Mouse (Mus musculus): ENCODE measurements at regions not wholly inside any gene's neighbourhood (a gene's known extent, or its start where the extent isn't known, plus 50 kb on each side); places are given as distances from the start of the nearest gene placed in this dataset.

DNA sequence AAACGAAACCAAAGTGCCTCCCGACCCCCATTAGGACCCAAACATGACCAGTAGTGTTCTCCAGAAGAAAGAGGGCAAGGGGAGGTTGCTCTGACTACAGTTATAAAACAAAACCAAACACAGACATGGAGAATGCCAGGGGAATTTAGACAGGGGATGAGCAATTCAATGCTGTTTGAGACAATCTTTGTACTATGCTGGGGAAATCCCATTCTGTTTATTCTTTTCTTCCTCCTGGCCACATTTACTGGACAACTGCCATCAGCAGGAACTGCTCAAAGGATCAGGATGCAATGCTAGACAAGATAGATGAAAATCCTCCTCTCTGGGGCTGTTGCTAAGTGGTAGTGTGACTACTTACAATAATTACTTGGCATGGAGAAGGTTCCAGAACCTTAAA lies 574.5 kb upstream of the Fam160b2 start:
- no peak for DNase-seq (ENCODE audit: low spot score)

DNA sequence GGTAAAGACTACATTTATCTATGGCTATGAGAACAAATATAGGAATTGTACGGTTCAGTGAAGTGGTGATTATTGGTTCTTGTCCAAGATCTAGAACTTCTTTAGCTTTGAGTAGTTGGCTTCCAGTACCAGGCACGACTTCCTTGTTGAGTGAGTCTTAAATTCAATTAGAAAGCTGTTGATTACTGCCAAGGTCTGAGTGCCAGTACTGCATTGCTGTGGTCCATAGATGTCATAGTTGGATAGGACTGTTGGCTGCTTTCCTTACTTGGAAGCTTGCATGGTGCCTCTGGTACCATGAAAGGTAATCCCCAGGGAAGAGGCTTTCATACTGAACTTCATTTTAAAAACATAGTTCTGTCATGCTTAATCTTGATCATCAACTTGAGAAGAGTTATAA lies 559.9 kb upstream of the Fam160b2 start:
- no peak overlapping the region for H3K4me3 ChIP-seq (ENCODE audit: low read depth, low read length)
- H3K9me3 ChIP-seq (ENCODE audit: control insufficient read depth, low read length), result no peaks in the 10 kb centered on the region
- H3K9ac ChIP-seq (ENCODE audit: low read length), result no peak overlapping the region
- no peak overlapping the region for H3K4me2 ChIP-seq (ENCODE audit: low read depth, low read length, severe bottlenecking)
- no peak overlapping the region for H3K27ac ChIP-seq (ENCODE audit: low read depth, low read length)
- no peaks in the 10 kb centered on the region for H3K4me1 ChIP-seq (replicated peaks; ENCODE audit: control insufficient read depth, insufficient read depth, low read length)
- ATAC-seq (replicated peaks; ENCODE audit: low FRiP score) (no peak), DNase-seq (ENCODE audit: low spot score) (no peak)
- 82% methylated on average over 2 of the region's 2 CpGs for WGBS
- no peaks in the 10 kb centered on the region for H3K36me3 ChIP-seq (ENCODE audit: control insufficient read depth, insufficient read depth, low read length)
- H3K27me3 ChIP-seq (ENCODE audit: control insufficient read depth, insufficient read depth, low read length), result no peaks in the 10 kb centered on the region

More for the DNA sequence above, 574.5 kb upstream of the Fam160b2 start:
- Histone ChIP-seq H3K4me2 (ENCODE audit: low read depth, low read length, severe bottlenecking) (no peak overlapping the region), H3K4me1 (replicated peaks; ENCODE audit: control insufficient read depth, insufficient read depth, low read length) (no peaks in the 10 kb centered on the region), H3K36me3 (ENCODE audit: control insufficient read depth, insufficient read depth, low read length) (no peaks in the 10 kb centered on the region), H3K9ac (ENCODE audit: low read length) (no peak overlapping the region), H3K9me3 (ENCODE audit: control insufficient read depth, low read length) (no peaks in the 10 kb centered on the region), H3K4me3 (ENCODE audit: low read depth, low read length) (no peak overlapping the region), H3K27me3 (ENCODE audit: control insufficient read depth, insufficient read depth, low read length) (no peaks in the 10 kb centered on the region), H3K27ac (ENCODE audit: low read depth, low read length) (no peak overlapping the region)
- no peak for ATAC-seq (replicated peaks; ENCODE audit: low FRiP score)
- 85% methylated on average over 2 of the region's 2 CpGs for WGBS

DNA sequence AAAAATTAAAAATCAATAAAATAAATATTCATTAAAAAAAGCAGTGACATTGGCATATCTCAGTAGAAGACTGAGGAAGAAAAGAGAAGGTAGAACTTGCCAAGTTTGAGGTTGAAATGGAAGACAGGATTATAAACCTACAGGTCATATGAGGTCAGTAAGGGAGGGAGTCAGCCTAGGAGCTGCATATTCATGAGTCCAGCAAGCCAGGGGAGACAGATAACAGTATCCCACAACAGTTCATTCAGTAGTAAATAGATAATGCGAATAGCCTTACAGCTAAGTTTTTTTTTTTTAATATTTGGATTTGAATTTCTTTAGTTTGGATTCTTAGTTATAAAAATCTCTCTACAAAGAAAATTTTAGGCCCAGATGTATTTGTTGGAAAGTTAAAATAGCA lies 542.8 kb upstream of the Fam160b2 start:
- WGBS, result 81% methylated on average over 1 of the region's 1 CpGs
- no peak overlapping the region for H3K9ac ChIP-seq (ENCODE audit: low read length)
- no peak overlapping the region for H3K4me2 ChIP-seq (ENCODE audit: low read depth, low read length, severe bottlenecking)
- H3K9me3 ChIP-seq (ENCODE audit: control insufficient read depth, low read length), result no peaks in the 10 kb centered on the region
- DNase-seq (ENCODE audit: low spot score) (no peak), ATAC-seq (replicated peaks; ENCODE audit: low FRiP score) (no peak)
- H3K4me1 ChIP-seq (replicated peaks; ENCODE audit: control insufficient read depth, insufficient read depth, low read length), result no peaks in the 10 kb centered on the region
- H3K36me3 ChIP-seq (ENCODE audit: control insufficient read depth, insufficient read depth, low read length), result no peaks in the 10 kb centered on the region
- no peaks in the 10 kb centered on the region for H3K27me3 ChIP-seq (ENCODE audit: control insufficient read depth, insufficient read depth, low read length)
- no peak overlapping the region for H3K4me3 ChIP-seq (ENCODE audit: low read depth, low read length)
- no peak overlapping the region for H3K27ac ChIP-seq (ENCODE audit: low read depth, low read length)

DNA sequence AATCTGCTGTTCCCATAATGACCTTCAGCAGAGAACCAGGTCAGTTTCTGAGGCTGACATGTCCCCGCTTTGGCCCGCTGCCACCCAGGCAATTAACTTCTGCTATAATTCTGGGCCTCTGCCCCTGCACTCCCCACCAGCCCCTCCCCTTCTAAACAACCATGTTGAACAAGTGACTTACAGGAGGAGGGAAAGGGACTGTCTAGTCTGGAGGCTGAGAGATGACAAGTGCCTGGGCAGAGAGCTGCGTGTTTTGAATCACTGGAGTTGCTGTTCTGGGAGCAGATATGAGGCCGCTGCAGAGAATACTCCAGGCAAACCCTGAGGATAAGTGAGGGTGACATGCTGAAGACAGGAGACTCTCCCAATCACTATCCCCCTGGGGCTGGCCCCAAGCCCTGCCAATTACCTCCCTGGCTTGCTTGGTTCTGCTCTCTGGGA lies 530.2 kb upstream of the Fam160b2 start:
- Histone ChIP-seq H3K4me3 (ENCODE audit: low read depth, low read length) (no peak overlapping the region), H3K9me3 (ENCODE audit: control insufficient read depth, low read length) (no peaks in the 10 kb centered on the region), H3K4me2 (ENCODE audit: low read depth, low read length, severe bottlenecking) (no peak overlapping the region), H3K27ac (ENCODE audit: low read depth, low read length) (no peak overlapping the region), H3K4me1 (replicated peaks; ENCODE audit: control insufficient read depth, insufficient read depth, low read length) (no peaks in the 10 kb centered on the region), H3K9ac (ENCODE audit: low read length) (no peak overlapping the region), H3K36me3 (ENCODE audit: control insufficient read depth, insufficient read depth, low read length) (no peaks in the 10 kb centered on the region), H3K27me3 (ENCODE audit: control insufficient read depth, insufficient read depth, low read length) (no peaks in the 10 kb centered on the region)
- no peak for DNase-seq (ENCODE audit: low spot score)
- 93% methylated on average over 4 of the region's 4 CpGs for WGBS
- ATAC-seq (replicated peaks; ENCODE audit: low FRiP score), result no peak

DNA sequence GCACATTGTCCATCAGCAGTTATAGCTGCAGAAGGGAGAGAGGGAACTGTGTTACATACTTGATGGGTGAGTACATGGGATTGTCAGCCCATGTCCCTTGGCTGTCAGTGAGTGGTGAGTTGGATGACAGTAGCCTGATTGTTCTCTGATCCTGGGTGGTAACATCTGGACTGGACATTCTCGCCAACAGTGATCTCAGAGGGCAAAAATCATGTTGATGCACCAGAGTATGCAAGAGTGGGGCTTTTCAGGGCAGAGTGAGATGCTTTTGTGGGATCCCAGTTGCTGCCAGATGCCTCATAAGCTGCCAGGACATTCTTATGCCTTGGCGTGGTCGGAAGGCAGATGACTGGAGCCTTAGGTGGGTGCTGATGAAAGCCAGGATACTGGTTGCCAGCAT lies 528.9 kb upstream of the Fam160b2 start:
- no peak for DNase-seq (ENCODE audit: low spot score)
- Histone ChIP-seq H3K4me1 (replicated peaks; ENCODE audit: control insufficient read depth, insufficient read depth, low read length) (no peaks in the 10 kb centered on the region), H3K27me3 (ENCODE audit: control insufficient read depth, insufficient read depth, low read length) (no peaks in the 10 kb centered on the region), H3K27ac (ENCODE audit: low read depth, low read length) (no peak overlapping the region), H3K36me3 (ENCODE audit: control insufficient read depth, insufficient read depth, low read length) (no peaks in the 10 kb centered on the region), H3K4me2 (ENCODE audit: low read depth, low read length, severe bottlenecking) (no peak overlapping the region), H3K9ac (ENCODE audit: low read length) (no peak overlapping the region), H3K4me3 (ENCODE audit: low read depth, low read length) (no peak overlapping the region), H3K9me3 (ENCODE audit: control insufficient read depth, low read length) (no peaks in the 10 kb centered on the region)
- WGBS, result 83% methylated on average over 3 of the region's 3 CpGs
- ATAC-seq (replicated peaks; ENCODE audit: low FRiP score), result no peak

DNA sequence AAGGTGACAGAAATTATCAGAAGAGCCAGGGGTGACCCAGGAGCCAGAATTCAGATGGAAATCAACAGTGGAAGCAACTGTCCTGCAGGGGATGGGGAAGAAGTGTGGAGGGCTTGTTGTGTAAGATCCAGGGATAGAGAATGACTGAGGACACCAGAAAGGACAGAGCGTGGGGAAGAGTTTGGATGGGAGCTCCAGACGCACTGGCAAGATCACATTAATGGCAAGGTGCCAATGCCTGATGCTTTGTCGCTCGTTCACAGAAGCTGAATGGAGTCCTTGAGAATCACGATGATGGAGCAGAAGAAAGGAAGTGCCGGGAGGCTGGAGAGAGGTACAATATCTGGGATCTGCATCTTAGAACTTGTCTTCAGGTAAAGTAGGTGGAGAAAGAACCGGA lies 519.0 kb upstream of the Fam160b2 start:
- no peak for DNase-seq (ENCODE audit: low spot score)
- Histone ChIP-seq H3K9ac (ENCODE audit: low read length) (no peak overlapping the region), H3K4me2 (ENCODE audit: low read depth, low read length, severe bottlenecking) (no peak overlapping the region), H3K36me3 (ENCODE audit: control insufficient read depth, insufficient read depth, low read length) (no peaks in the 10 kb centered on the region), H3K27ac (ENCODE audit: low read depth, low read length) (no peak overlapping the region), H3K9me3 (ENCODE audit: control insufficient read depth, low read length) (no peaks in the 10 kb centered on the region), H3K4me3 (ENCODE audit: low read depth, low read length) (no peak overlapping the region), H3K27me3 (ENCODE audit: control insufficient read depth, insufficient read depth, low read length) (no peaks in the 10 kb centered on the region), H3K4me1 (replicated peaks; ENCODE audit: control insufficient read depth, insufficient read depth, low read length) (no peaks in the 10 kb centered on the region)
- ATAC-seq (replicated peaks; ENCODE audit: low FRiP score), result no peak
- 89% methylated on average over 7 of the region's 7 CpGs for WGBS

DNA sequence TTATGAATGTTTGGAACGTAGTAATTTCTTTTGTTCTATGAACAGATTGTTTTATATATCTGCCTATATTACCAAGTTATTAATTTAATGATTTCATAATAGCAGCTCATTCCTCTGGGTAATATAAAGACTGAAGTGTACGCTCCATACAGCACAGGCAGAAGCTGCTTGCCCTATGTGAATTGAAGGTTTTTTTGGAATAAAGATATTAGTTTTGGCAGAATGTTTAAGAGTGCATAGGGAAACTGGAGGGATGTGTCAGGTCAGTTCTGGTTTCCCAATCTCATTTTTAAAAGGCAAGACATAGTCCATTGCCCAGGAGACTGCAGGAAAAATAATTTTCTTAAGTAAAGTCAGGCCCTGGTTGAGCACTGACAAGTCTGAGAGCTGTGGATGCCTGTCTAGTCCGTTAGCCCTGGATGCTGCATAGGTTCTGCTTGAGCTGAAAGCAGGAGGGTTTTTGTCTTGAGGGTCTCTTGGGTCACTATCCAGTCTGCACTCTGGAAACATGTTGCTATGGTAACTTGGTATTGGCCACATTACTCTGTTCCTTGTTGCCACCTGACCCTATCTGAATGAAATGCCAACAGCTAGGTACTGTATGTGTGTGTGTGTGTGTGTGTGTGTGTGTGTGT lies 516.3 kb upstream of the Fam160b2 start:
- no peak overlapping the region for H3K9ac ChIP-seq (ENCODE audit: low read length)
- ATAC-seq (replicated peaks; ENCODE audit: low FRiP score) (no peak), DNase-seq (ENCODE audit: low spot score) (no peak)
- no peaks in the 10 kb centered on the region for H3K27me3 ChIP-seq (ENCODE audit: control insufficient read depth, insufficient read depth, low read length)
- H3K4me2 ChIP-seq (ENCODE audit: low read depth, low read length, severe bottlenecking), result no peak overlapping the region
- no peak overlapping the region for H3K4me3 ChIP-seq (ENCODE audit: low read depth, low read length)
- no peak overlapping the region for H3K27ac ChIP-seq (ENCODE audit: low read depth, low read length)
- H3K4me1 ChIP-seq (replicated peaks; ENCODE audit: control insufficient read depth, insufficient read depth, low read length), result no peaks in the 10 kb centered on the region
- H3K9me3 ChIP-seq (ENCODE audit: control insufficient read depth, low read length), result no peaks in the 10 kb centered on the region
- 87% methylated on average over 3 of the region's 3 CpGs for WGBS
- no peaks in the 10 kb centered on the region for H3K36me3 ChIP-seq (ENCODE audit: control insufficient read depth, insufficient read depth, low read length)

DNA sequence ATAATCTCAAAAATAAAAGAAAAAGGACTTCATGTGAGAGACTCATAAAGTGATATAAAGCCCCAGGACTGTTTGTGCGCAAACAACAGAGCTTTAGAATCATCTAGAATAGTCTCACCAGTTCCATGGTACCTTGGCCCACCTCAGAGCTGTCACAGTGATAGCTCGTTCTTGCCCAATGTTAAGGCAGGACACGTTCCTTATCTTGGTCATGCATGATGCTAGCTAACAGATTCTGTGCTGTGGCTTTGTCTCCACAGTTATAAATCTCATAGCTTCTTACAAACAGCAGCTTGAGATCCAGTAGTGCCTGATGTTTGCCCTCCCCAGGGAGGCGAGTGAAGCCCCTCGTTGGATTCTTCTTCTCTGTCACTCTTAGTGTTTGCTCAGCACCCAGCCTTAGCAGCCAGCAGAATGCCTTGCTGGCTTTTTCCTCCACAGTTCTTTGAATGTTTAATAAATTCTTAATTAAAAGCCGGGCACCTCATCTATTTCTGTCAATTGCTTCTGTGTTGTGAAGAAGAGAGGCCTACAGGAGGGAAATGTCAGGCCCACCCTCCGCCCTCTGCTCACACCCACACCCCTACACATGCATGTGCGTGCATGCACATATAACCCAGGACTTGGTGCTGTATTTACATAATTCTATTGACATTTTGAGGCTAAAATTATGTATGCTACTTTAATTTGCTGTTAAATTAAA lies 515.6 kb upstream of the Fam160b2 start:
- no peak overlapping the region for H3K4me3 ChIP-seq (ENCODE audit: low read depth, low read length)
- WGBS, result 86% methylated on average over 8 of the region's 8 CpGs
- no peak overlapping the region for H3K27ac ChIP-seq (ENCODE audit: low read depth, low read length)
- DNase-seq (ENCODE audit: low spot score) (no peak), ATAC-seq (replicated peaks; ENCODE audit: low FRiP score) (no peak)
- H3K9ac ChIP-seq (ENCODE audit: low read length), result no peak overlapping the region
- H3K36me3 ChIP-seq (ENCODE audit: control insufficient read depth, insufficient read depth, low read length), result no peaks in the 10 kb centered on the region
- H3K27me3 ChIP-seq (ENCODE audit: control insufficient read depth, insufficient read depth, low read length), result no peaks in the 10 kb centered on the region
- H3K4me2 ChIP-seq (ENCODE audit: low read depth, low read length, severe bottlenecking), result no peak overlapping the region
- H3K4me1 ChIP-seq (replicated peaks; ENCODE audit: control insufficient read depth, insufficient read depth, low read length), result no peaks in the 10 kb centered on the region
- no peaks in the 10 kb centered on the region for H3K9me3 ChIP-seq (ENCODE audit: control insufficient read depth, low read length)

DNA sequence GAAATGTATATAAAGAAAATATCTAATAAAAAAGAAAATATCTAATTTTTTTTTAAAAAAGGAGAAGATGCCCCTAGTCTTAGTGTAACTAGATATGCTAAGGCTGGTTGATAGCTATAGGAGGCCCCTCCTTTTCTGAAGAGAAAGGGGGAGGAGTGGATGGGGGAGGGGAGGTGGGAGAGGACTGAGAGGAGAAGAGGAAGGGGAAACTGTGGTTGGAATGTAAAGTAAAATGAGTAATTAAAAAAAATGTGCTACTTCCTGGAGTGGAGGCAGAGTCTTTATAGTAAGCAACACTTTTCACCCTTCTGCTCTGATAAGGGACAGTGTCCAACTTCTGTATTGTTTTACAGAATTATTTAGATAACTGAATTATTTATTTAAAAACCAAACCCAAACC lies 513.6 kb upstream of the Fam160b2 start:
- no peak overlapping the region for H3K4me2 ChIP-seq (ENCODE audit: low read depth, low read length, severe bottlenecking)
- H3K4me3 ChIP-seq (ENCODE audit: low read depth, low read length), result no peak overlapping the region
- ATAC-seq (replicated peaks; ENCODE audit: low FRiP score), result no peak
- H3K9me3 ChIP-seq (ENCODE audit: control insufficient read depth, low read length), result no peaks in the 10 kb centered on the region
- no peak overlapping the region for H3K27ac ChIP-seq (ENCODE audit: low read depth, low read length)
- H3K9ac ChIP-seq (ENCODE audit: low read length), result no peak overlapping the region
- H3K4me1 ChIP-seq (replicated peaks; ENCODE audit: control insufficient read depth, insufficient read depth, low read length), result no peaks in the 10 kb centered on the region
- no peak for DNase-seq (ENCODE audit: low spot score)
- no peaks in the 10 kb centered on the region for H3K27me3 ChIP-seq (ENCODE audit: control insufficient read depth, insufficient read depth, low read length)
- H3K36me3 ChIP-seq (ENCODE audit: control insufficient read depth, insufficient read depth, low read length), result no peaks in the 10 kb centered on the region
